Mouse (Mus musculus): ENCODE data around the gene Hmcn1. TPM values are rescaled to one million over a fixed set of nuclear protein-coding genes. Genes with fewer than 3 reads are reported as not detected.

Hmcn1 gene
- polyA plus RNA-seq, 1 experiment from 2014 or later: 25.5 TPM

DNA sequence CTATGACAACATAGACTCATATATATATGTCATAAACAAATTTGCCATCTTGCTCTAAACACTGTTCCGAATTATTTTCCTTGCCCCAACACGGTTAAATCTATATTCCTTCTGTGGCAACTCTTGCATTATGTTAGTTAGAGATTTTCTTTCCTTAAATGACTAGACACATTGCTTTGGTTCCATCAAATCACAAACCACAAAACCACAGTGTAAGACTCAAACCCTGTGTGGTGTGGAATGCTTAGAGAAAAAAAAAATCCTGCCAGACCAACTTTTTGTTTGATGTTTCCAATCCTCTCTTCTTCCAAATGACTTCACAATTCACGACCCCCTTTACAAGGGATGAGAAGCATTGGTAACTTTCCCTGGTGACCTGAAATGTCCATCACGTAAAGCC, 231.6 kb downstream of the Hmcn1 start:
- H3K27ac ChIP-seq (replicated peaks; ENCODE audit: low read depth, low read length): no peak overlapping the region
- H3K36me3 ChIP-seq (replicated peaks; ENCODE audit: control insufficient read depth, insufficient read depth, low read depth, low read length): no peaks in the 10 kb centered on the region
- no peak overlapping the region for H3K4me2 ChIP-seq (ENCODE audit: low read depth, low read length)
- H3K4me3 ChIP-seq (ENCODE audit: low read depth, low read length): no peak overlapping the region
- DNase-seq (ENCODE audit: low spot score): no peak
- H3K27me3 ChIP-seq (ENCODE audit: control insufficient read depth, insufficient read depth, low read length): no peaks in the 10 kb centered on the region
- no peak overlapping the region for H3K9ac ChIP-seq (replicated peaks; ENCODE audit: low read length)
- no peaks in the 10 kb centered on the region for H3K4me1 ChIP-seq (ENCODE audit: control insufficient read depth, insufficient read depth, low read length)
- H3K9me3 ChIP-seq (replicated peaks; ENCODE audit: control insufficient read depth, low read length): no peaks in the 10 kb centered on the region
- ATAC-seq (replicated peaks; ENCODE audit: insufficient number of reproducible peaks, low FRiP score, low TSS enrichment, low read depth): no peak
- 77% methylated on average over 4 of the region's 4 CpGs for WGBS

DNA sequence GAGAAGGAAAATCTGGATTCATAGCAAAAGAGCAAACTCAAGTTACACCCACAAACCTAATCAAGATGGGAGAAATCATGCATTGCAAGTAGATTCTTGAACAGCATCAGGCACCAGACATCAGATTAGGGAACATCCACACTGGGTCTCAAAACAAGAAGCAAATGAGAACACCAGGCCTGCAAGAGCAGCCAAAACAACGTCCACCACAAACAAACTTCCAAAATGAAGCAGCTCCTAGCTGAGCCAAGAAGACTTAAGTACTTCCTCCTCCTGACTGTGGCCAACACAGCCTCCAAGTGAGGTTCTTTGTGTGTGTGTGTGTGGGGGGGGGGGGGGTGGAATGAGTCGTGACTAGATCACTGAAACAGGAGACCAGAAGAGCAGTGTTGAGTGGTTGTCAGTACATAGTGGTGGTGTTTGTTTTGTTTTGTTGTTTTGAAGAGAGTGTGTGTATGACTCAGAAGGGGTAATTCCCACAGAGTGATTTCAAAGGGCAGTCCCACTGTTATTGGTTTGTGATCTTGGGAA, 232.4 kb downstream of the Hmcn1 start:
- WGBS: 49% methylated on average over 2 of the region's 2 CpGs
- H3K4me2 ChIP-seq (ENCODE audit: low read depth, low read length): no peak overlapping the region
- H3K4me1 ChIP-seq (ENCODE audit: control insufficient read depth, insufficient read depth, low read length): no peaks in the 10 kb centered on the region
- H3K9ac ChIP-seq (replicated peaks; ENCODE audit: low read length): no peak overlapping the region
- H3K9me3 ChIP-seq (replicated peaks; ENCODE audit: control insufficient read depth, low read length): no peaks in the 10 kb centered on the region
- no peaks in the 10 kb centered on the region for H3K27me3 ChIP-seq (ENCODE audit: control insufficient read depth, insufficient read depth, low read length)
- ATAC-seq (replicated peaks; ENCODE audit: insufficient number of reproducible peaks, low FRiP score, low TSS enrichment, low read depth) (no peak), DNase-seq (ENCODE audit: low spot score) (no peak)
- no peak overlapping the region for H3K4me3 ChIP-seq (ENCODE audit: low read depth, low read length)
- H3K27ac ChIP-seq (replicated peaks; ENCODE audit: low read depth, low read length): no peak overlapping the region
- H3K36me3 ChIP-seq (replicated peaks; ENCODE audit: control insufficient read depth, insufficient read depth, low read depth, low read length): no peaks in the 10 kb centered on the region

DNA sequence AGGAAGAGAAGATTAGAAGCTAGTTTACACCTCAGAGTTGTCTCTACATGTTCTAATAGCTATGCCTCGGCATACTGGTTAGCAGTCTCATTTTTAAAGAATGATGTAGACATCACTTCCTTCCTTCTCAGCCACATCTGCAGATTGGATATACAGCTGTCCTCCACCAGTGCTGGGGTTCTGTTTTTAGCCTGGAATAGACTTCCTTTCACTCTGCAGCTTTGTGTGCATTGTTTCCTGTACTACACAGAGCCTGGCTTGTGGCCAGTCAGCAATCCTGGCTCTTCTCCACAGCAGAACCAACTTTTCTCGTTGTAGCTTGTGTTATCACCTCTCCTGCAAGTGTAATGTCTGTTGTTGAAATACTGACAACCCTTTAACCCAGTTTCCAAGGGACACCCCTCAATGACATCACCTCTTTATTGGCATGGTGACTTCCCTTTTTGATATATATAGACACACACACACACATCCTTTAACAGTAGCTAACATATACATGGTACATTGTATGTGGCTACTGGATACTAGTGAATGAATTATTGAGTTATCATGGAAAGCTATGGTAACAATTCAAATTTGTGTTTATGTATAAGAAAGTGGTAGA, 233.7 kb downstream of the Hmcn1 start:
- WGBS: 72% methylated on average over 2 of the region's 2 CpGs
- ATAC-seq (replicated peaks; ENCODE audit: insufficient number of reproducible peaks, low FRiP score, low TSS enrichment, low read depth) (no peak), DNase-seq (ENCODE audit: low spot score) (no peak)
- Histone ChIP-seq H3K27me3 (ENCODE audit: control insufficient read depth, insufficient read depth, low read length) (no peaks in the 10 kb centered on the region), H3K4me2 (ENCODE audit: low read depth, low read length) (no peak overlapping the region), H3K36me3 (replicated peaks; ENCODE audit: control insufficient read depth, insufficient read depth, low read depth, low read length) (no peaks in the 10 kb centered on the region; the same call in 1 of the 2 replicates), H3K4me3 (ENCODE audit: low read depth, low read length) (no peak overlapping the region), H3K9me3 (replicated peaks; ENCODE audit: control insufficient read depth, low read length) (no peaks in the 10 kb centered on the region), H3K9ac (replicated peaks; ENCODE audit: low read length) (no peak overlapping the region), H3K27ac (replicated peaks; ENCODE audit: low read depth, low read length) (no peak overlapping the region), H3K4me1 (ENCODE audit: control insufficient read depth, insufficient read depth, low read length) (no peaks in the 10 kb centered on the region)

DNA sequence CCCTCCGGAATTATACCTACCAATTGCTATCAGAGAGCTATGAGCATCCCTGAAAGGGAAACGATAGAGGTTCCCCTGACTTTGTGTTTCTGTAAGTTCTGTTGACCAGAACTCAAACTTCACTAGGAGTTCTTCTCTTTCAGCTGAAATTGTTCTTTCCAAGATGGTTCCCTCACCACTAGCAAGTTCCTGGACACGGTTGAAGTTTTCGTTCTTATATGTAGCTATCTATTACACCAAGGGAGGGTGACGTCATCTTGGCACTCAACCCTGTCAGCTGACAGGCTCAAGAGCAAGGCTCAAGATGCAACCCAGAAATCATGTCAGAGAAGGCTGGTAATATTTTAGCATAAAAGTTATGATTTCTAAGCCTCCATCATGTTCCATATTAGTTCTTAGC, 239.3 kb downstream of the Hmcn1 start:
- Histone ChIP-seq H3K36me3 (replicated peaks; ENCODE audit: control insufficient read depth, insufficient read depth, low read depth, low read length) (no peaks in the 10 kb centered on the region; the same call in 1 of the 2 replicates), H3K4me2 (ENCODE audit: low read depth, low read length) (no peak overlapping the region), H3K9me3 (replicated peaks; ENCODE audit: control insufficient read depth, low read length) (no peaks in the 10 kb centered on the region), H3K27me3 (ENCODE audit: control insufficient read depth, insufficient read depth, low read length) (no peaks in the 10 kb centered on the region), H3K9ac (replicated peaks; ENCODE audit: low read length) (no peak overlapping the region), H3K4me1 (ENCODE audit: control insufficient read depth, insufficient read depth, low read length) (no peaks in the 10 kb centered on the region), H3K27ac (replicated peaks; ENCODE audit: low read depth, low read length) (no peak overlapping the region), H3K4me3 (ENCODE audit: low read depth, low read length) (no peak overlapping the region)
- ATAC-seq (replicated peaks; ENCODE audit: insufficient number of reproducible peaks, low FRiP score, low TSS enrichment, low read depth) (no peak), DNase-seq (ENCODE audit: low spot score) (no peak)
- WGBS: 86% methylated on average over 5 of the region's 5 CpGs

DNA sequence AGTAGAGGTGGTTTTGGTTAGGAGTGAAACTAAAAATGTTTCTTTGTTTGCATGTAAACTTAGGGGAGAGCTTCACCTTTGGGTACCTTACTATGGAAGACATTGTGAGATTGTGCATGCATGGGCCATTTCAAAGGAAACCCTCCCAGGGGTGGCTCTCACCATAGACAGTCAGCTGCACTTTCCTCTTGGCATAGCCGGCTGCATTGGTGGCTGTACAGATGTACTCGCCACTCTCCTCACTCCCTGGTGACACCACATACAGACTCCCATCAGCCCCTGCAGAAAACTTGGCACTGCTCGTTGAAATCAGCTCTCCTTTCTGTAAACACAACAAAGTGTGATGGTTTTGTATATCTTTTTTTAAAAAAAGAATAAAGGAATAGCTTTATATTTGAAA, 244.5 kb downstream of the Hmcn1 start:
- ATAC-seq (replicated peaks; ENCODE audit: insufficient number of reproducible peaks, low FRiP score, low TSS enrichment, low read depth) (no peak), DNase-seq (ENCODE audit: low spot score) (no peak)
- H3K9me3 ChIP-seq (replicated peaks; ENCODE audit: control insufficient read depth, low read length): no peaks in the 10 kb centered on the region
- H3K4me1 ChIP-seq (ENCODE audit: control insufficient read depth, insufficient read depth, low read length): no peaks in the 10 kb centered on the region
- H3K36me3 ChIP-seq (replicated peaks; ENCODE audit: control insufficient read depth, insufficient read depth, low read depth, low read length): no peaks in the 10 kb centered on the region
- H3K9ac ChIP-seq (replicated peaks; ENCODE audit: low read length): no peak overlapping the region
- no peak overlapping the region for H3K4me3 ChIP-seq (ENCODE audit: low read depth, low read length)
- H3K4me2 ChIP-seq (ENCODE audit: low read depth, low read length): no peak overlapping the region
- H3K27me3 ChIP-seq (ENCODE audit: control insufficient read depth, insufficient read depth, low read length): no peaks in the 10 kb centered on the region
- 80% methylated on average over 3 of the region's 3 CpGs for WGBS
- no peak overlapping the region for H3K27ac ChIP-seq (replicated peaks; ENCODE audit: low read depth, low read length)

DNA sequence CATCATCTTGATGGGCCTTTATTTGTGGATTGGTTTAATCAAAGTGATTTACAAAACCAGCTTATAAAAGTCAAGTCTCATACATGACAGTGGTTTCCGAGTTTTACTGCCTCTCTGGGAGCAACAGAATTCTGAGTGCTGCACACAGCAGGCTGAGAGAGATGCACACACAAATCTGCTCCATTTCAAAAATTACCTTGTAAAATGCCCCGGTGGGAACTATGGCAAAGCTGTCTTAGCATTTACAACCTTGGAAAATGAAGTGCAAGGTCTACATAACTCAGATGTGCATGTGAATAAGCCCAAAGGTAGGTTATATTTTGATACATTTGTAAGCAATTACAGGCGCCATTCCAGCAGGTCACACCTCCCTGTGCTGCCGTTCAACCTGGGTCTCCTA, 245.5 kb downstream of the Hmcn1 start:
- H3K4me1 ChIP-seq (ENCODE audit: control insufficient read depth, insufficient read depth, low read length): no peaks in the 10 kb centered on the region
- 88% methylated on average over 4 of the region's 4 CpGs for WGBS
- no peak overlapping the region for H3K4me3 ChIP-seq (ENCODE audit: low read depth, low read length)
- H3K36me3 ChIP-seq (replicated peaks; ENCODE audit: control insufficient read depth, insufficient read depth, low read depth, low read length): no peaks in the 10 kb centered on the region
- H3K4me2 ChIP-seq (ENCODE audit: low read depth, low read length): no peak overlapping the region
- no peak overlapping the region for H3K9ac ChIP-seq (replicated peaks; ENCODE audit: low read length)
- no peaks in the 10 kb centered on the region for H3K9me3 ChIP-seq (replicated peaks; ENCODE audit: control insufficient read depth, low read length)
- DNase-seq (ENCODE audit: low spot score) (no peak), ATAC-seq (replicated peaks; ENCODE audit: insufficient number of reproducible peaks, low FRiP score, low TSS enrichment, low read depth) (no peak)
- no peak overlapping the region for H3K27ac ChIP-seq (replicated peaks; ENCODE audit: low read depth, low read length)
- no peaks in the 10 kb centered on the region for H3K27me3 ChIP-seq (ENCODE audit: control insufficient read depth, insufficient read depth, low read length)

DNA sequence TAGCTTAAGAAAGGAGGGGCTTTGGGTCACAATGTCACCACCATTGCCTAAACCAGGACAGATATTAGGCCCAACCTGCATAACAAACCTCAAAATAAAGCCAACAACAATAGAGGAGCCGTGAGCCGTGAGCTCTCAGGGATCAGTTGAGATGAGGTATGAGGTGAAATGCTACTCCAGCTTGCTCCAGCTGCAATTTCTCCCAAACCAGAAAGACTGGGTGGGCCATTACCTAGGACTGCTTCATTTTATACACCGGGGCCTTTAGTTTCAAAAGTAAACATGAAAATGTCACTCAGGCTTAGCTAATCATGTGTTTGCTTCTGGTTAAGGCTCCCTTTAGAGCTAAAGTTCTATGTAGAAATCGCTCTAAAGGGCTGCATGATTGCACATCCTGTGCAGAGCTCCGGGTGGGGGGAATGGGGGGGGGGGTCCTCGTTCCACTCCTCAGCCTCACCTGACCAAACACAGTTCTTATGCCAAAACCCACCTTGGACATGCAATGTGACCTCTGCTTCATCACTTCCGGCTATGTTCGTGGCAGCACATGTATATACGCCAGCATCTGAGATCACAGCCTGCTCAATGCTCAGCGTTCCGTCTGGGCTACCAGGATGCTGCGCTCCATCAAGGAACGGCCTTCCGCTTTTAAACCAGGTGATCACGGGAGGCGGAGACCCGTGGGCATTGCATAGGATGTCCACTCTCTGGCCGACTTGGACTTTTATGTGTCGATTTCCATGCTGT, 250.0 kb downstream of the Hmcn1 start:
- H3K4me3 ChIP-seq (ENCODE audit: low read depth, low read length): no peak overlapping the region
- no peaks in the 10 kb centered on the region for H3K36me3 ChIP-seq (replicated peaks; ENCODE audit: control insufficient read depth, insufficient read depth, low read depth, low read length)
- no peak overlapping the region for H3K9ac ChIP-seq (replicated peaks; ENCODE audit: low read length)
- ATAC-seq (replicated peaks; ENCODE audit: insufficient number of reproducible peaks, low FRiP score, low TSS enrichment, low read depth) (peak; percentile 84), DNase-seq (ENCODE audit: low spot score) (peak; percentile 55)
- no peaks in the 10 kb centered on the region for H3K4me1 ChIP-seq (ENCODE audit: control insufficient read depth, insufficient read depth, low read length)
- H3K27ac ChIP-seq (replicated peaks; ENCODE audit: low read depth, low read length): no peak overlapping the region
- no peaks in the 10 kb centered on the region for H3K27me3 ChIP-seq (ENCODE audit: control insufficient read depth, insufficient read depth, low read length)
- H3K9me3 ChIP-seq (replicated peaks; ENCODE audit: control insufficient read depth, low read length): no peaks in the 10 kb centered on the region
- no peak overlapping the region for H3K4me2 ChIP-seq (ENCODE audit: low read depth, low read length)
- WGBS: 71% methylated on average over 19 of the region's 19 CpGs

DNA sequence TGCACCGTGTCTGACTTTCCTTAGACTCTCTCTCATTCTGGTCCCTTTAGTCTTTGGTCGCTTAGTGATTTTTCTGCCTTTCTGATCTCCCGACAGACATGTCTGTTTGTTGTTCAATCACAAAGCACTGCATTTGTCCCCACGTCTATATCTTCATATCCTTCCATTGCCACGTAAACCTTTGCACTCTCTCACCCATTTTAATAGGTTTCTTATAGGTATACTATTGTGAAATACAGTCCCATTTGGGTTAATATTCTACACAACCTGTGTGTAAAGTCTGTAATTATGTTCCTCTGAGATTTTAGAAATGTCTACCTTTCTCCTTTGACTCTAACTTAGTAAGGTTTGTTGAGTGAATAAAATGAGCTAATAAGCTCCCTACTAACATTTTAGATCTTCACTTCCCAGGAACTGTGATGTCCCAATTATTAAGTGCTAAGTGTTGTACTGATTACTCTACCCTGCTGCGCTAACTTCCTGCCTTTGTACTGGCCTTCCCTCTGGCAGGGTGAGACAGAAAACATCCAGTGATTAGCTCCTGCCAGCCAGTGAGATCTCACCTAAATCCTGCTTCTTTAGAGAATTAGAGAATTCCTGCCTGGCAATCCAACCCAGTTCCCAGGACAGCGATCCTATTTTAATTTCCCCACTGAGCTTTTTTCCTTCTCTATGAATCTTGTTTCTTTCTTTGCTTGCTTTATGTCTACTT, 250.7 kb downstream of the Hmcn1 start:
- H3K9me3 ChIP-seq (replicated peaks; ENCODE audit: control insufficient read depth, low read length): no peaks in the 10 kb centered on the region
- H3K27ac ChIP-seq (replicated peaks; ENCODE audit: low read depth, low read length): no peak overlapping the region
- 77% methylated on average over 7 of the region's 7 CpGs for WGBS

More for the DNA sequence above, 250.7 kb downstream of the Hmcn1 start:
- H3K4me2 ChIP-seq (ENCODE audit: low read depth, low read length): no peak overlapping the region
- no peak overlapping the region for H3K4me3 ChIP-seq (ENCODE audit: low read depth, low read length)
- H3K27me3 ChIP-seq (ENCODE audit: control insufficient read depth, insufficient read depth, low read length): no peaks in the 10 kb centered on the region
- H3K4me1 ChIP-seq (ENCODE audit: control insufficient read depth, insufficient read depth, low read length): no peaks in the 10 kb centered on the region
- no peak for DNase-seq (ENCODE audit: low spot score)
- ATAC-seq (replicated peaks; ENCODE audit: insufficient number of reproducible peaks, low FRiP score, low TSS enrichment, low read depth): no peak
- no peaks in the 10 kb centered on the region for H3K36me3 ChIP-seq (replicated peaks; ENCODE audit: control insufficient read depth, insufficient read depth, low read depth, low read length)
- H3K9ac ChIP-seq (replicated peaks; ENCODE audit: low read length): no peak overlapping the region

All from embryonic facial prominence, embryonic 11.5 days (tissue).